Mouse (Mus musculus): Measurements from ENCODE around the gene Hoxa6.

GRCm38 (mm10) chr6:52171331-52171730 lies 37.2 kb downstream of the Hoxa6 start:
- TF ChIP-seq CTCF (IDR thresholded peaks at IDR 0.05; ENCODE audit: low read depth, low read length) (no peak), POLR2AphosphoS5 (IDR thresholded peaks at IDR 0.05; ENCODE audit: insufficient replicate concordance, low read depth, low read length) (no peak), GATA1 (IDR thresholded peaks at IDR 0.05; ENCODE audit: borderline replicate concordance, low read length) (no peak), TAL1 (conservative IDR thresholded peaks at IDR 0.05; ENCODE audit: low read depth, low read length) (no peak)
